Mouse (Mus musculus): Measurements from ENCODE around the gene Stip1.
"Not testable (repeated sequence)": the region's sequence is repeated elsewhere in the genome, so short reads cannot be mapped to it uniquely, and the experiment has no call there.

The Stip1 gene

GRCm38 (mm10) chr19:7014481-7015135 lies 25.2 kb downstream of the Stip1 start:
- DNase-seq (ENCODE audit: low spot score): no peak

DNA sequence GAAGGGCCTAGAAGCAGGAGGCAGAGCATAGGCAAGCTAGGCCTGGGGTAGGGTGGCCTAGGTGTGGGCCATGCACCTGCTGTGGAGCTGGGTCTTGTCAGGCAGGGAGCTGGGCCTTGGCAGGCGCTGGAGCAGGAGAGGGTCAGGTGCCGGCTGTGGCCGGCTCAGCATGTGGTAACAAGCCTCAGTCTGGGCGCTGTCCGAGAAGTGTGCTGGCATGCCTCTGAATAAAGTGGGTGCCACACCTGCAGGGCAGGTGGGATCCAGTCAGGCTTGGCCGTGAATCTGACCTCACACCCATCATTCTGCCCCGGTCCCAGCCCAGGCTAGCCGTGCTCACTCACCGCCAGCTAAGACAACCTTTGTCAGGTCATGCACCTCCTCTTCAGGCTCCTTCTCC lies 25.8 kb downstream of the Stip1 start:
- no peak for DNase-seq (ENCODE audit: low spot score)

DNA sequence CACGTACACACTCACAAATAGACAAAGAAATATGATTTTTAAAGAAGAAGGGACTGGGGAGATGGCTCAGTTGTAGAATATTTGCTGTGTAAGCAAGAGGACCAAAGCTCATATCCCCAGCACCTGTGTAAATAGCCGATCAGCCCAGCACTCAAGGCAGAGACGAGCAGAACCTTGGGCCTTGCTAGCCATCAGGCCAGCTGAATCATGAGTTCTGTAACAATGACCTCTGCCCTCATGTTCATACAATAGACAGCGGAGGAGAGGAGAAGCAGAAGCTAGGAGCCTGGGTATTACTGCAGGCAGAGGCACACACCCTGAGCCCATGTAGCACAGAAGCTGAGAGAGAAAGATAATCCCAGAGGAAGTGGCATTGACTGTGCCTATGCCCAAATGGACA lies 27.3 kb downstream of the Stip1 start:
- no peak for DNase-seq (ENCODE audit: low spot score)

GRCm38 (mm10) chr19:7006892-7007593 lies 32.7 kb downstream of the Stip1 start:
- DNase-seq (ENCODE audit: low spot score): no peak

DNA sequence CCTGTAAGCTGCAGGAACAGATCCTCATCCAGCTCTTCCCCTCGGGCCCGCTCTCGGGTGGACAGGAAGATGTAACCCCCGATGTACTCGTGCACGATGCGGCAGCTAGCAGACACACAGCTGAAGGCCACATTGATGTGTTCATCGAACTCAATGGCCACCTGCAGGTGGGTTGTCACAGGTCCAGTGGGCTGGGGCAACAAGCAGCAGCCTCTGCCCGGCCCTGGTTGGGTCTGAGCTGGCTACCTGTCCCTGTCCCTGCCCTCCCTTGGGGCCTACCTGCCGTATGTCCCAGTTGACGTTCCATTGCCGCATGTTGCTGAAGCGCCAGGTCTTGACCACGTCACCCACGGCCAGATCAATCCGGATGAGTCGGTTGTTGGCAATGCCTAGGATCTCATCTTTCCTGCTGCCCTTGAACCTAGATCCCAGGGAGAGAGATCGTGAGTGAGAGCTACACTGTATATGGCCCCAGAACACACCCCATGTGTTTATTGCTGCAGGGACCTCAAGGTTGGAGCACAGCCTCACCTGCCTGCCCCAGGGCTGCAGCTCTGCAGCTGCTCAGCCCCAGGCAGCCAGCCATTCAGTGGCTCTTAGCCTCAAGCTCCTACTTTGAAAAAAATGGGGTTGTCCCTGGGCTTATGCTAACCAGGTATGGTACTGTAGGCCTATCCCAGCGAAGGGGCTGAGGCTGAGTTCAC lies 40.3 kb downstream of the Stip1 start:
- no peak for DNase-seq (ENCODE audit: low spot score)

DNA sequence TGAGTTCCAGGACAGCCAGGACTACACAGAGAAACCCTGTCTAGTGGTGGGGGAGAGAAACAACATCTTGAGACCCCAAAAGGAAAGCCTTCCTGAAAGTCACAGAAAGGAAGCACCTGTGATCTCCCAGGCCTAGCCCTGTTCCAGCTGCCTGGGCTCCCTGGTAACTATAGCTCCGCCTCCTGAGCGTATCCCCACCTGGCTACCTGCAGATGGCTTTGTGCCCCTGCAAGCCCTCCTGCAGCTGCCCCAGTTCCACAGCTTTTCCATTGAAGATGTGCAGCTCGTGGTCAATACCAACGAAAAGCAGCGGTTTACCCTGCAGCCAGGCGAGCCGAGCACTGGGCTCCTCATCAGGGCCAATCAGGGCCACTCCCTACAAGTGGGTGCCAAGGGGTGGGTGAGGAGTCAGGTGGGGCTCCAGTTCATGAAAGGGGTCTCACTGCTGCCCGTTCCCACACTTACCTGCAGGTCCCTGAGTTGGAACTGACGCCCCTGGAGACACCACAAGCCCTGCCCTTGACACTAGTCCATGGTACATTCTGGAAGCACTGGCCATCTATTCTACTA lies 42.0 kb downstream of the Stip1 start:
- no peak for DNase-seq (ENCODE audit: low spot score)

- DNase-seq (ENCODE audit: low spot score): peak; percentile 71
Observed at GRCm38 (mm10) chr19:6996006-6996405, 43.8 kb downstream of the Stip1 start, which contains the start of the genes Nudt22 and Trpt1. TSS of gene Nudt22 (minus strand) at chr19:6996117. TSS of gene Trpt1 (plus strand) at chr19:6996131.

DNA sequence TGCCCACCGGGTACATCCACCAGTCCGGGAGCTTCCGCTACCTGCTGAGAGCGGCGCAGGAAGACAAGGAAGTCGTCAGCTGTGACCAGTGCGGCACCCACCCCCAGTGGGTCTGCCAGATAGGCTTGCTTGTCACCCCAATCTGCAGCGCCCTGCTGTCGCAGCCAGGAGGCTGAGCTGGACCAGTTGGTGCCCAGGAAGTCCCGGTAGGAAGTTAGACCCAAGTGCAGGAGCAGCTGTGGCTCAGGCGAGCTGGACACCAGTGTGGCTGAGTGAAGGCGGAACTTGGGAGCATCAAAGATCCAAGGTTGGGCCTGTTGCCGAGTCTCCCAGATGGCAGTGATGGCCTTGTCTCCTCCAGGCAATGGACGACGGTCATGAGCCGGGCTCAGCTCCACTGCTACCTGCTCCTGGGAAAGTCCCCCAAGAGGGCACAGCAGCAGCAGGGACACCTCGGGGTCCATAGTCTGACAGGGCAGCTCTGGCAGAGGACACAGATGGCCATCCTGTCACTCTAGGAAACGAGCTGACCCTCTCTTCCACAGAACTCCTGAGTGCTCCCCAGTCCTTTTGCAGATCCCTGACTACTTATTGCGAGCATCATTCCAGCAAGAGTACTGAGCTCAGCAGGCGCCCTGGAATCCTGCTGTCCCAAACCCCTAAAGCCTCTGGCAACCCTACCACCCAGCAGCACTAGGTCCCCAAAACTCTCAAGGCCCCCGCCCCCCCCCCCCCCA lies 44.3 kb downstream of the Stip1 start:
- peak; percentile 25 for DNase-seq (ENCODE audit: low spot score)

DNA sequence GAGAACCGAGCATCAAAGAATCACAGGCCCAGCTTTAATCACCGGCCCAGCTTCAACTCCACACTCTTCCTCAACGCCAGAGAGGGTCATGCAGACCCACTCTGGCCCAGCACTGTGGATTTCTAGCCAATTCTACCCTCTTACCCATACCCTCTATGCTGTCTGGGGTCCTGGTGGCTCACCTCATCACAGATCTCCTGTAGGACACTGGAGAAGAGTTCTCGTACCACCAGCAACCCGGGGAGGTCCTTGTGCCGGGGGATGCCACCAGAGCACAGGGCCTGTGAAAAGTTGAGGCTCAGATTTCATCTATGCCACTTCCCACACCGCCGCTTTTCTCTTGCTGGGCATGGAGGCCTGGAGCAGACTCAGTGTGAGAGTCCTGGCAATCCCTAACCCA lies 45.3 kb downstream of the Stip1 start:
- DNase-seq (ENCODE audit: low spot score): no peak

GRCm38 (mm10) chr19:6994002-6994401 lies 45.8 kb downstream of the Stip1 start:
- no peak for DNase-seq (ENCODE audit: low spot score)

GRCm38 (mm10) chr19:6993011-6993770 lies 46.6 kb downstream of the Stip1 start:
- DNase-seq (ENCODE audit: low spot score): no peak

DNA sequence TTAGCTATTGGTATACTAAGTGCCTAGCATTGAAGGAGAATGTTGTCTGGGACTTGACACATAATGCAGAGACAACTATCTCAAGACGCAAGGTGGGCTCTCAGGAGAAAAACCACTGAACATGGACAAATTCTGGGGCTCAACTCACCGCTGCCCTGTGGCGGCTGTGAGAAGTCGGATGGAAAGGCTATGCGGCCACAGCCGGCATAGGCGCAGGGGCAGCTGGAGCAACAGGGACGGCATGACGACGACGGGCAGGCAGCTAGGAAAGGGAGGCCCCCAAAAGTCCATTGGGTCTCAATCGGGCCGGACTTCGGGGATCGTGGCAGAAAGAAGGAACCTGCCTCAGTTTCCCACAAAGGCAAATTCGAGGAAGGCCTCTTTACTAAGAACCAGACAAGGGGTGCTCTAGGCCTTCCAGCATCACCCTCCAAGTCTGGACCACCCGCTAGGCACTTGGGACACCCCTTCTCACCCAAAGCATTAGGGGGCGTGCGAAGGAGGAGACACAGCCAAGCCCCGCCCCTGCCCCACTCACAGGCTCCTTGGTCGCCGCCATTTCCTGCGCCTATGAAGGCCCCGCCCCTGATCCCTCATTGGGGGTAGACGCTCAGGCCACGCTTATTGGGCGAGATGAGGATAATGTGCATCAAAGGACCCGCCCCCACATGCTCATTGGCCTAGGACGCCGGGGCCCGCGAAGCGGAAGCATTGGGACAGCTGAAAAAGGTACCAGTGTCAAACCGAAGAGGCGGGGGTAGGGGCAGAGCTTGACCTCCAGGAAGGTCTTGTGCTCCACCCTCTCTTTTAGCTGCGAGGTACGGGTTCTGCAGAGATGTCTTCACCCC lies 47.5 kb downstream of the Stip1 start, which contains the start of gene Dnajc4:
TSS of gene Dnajc4 (minus strand) at position 562 of the 848 bp plus-strand sequence.
- peak; percentile 92 for DNase-seq (ENCODE audit: low spot score)

GRCm38 (mm10) chr19:6991166-6991565 lies 48.6 kb downstream of the Stip1 start:
- DNase-seq (ENCODE audit: low spot score): not testable (repeated sequence)

- no peak for DNase-seq (ENCODE audit: low spot score)
Observed at GRCm38 (mm10) chr19:6990712-6991111, 49.1 kb downstream of the Stip1 start.

GRCm38 (mm10) chr19:6989251-6989650 lies 50.5 kb downstream of the Stip1 start:
- DNase-seq (ENCODE audit: low spot score): no peak

GRCm38 (mm10) chr19:6987904-6988285 lies 51.9 kb downstream of the Stip1 start:
- no peak for DNase-seq (ENCODE audit: low spot score)

DNA sequence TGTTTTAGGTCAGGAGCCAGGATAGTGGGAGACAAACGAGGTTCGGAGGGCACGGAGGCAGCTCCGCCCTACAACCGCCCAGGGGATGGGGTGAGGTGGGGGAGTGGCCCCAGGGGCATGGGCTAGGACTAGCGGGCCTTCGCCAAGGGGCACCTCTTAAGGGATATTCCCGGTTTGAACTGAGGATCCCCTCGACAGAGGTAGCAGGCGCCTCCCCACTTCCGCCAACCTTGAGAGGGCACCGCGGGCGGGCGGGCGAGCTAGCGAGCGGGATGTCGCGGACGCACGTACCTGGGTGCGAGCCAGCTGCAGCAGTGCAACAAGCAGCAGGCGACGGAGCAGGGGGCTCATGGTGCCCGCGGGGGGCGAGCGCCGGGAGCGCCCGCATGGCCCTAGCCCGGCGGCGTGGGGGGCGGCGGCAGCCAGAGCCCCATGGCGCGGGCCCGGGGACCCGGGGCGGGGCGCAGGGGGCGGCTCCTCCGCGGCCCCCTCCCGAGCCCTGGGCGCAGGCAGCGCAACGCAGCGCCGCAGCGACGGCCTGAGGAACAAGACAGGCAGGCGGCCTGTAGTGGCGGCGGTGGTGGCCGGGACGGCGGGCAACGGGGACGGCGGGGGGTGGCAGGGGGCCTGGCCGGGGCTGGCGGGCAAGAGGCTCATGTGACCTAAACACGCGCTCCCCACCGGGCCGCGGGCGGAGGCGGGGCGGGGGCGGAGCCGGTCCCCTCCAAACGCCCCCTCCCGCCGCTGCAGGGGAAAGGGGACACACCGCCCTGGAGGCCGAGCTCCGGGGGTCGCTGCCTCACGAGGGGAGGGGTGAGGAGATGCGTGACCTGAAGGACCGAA lies 52.5 kb downstream of the Stip1 start, which contains the start of gene Vegfb:
TSS of gene Vegfb (minus strand) at position 591 of the 843 bp plus-strand sequence.
- peak; percentile 41 for DNase-seq (ENCODE audit: low spot score)

DNA sequence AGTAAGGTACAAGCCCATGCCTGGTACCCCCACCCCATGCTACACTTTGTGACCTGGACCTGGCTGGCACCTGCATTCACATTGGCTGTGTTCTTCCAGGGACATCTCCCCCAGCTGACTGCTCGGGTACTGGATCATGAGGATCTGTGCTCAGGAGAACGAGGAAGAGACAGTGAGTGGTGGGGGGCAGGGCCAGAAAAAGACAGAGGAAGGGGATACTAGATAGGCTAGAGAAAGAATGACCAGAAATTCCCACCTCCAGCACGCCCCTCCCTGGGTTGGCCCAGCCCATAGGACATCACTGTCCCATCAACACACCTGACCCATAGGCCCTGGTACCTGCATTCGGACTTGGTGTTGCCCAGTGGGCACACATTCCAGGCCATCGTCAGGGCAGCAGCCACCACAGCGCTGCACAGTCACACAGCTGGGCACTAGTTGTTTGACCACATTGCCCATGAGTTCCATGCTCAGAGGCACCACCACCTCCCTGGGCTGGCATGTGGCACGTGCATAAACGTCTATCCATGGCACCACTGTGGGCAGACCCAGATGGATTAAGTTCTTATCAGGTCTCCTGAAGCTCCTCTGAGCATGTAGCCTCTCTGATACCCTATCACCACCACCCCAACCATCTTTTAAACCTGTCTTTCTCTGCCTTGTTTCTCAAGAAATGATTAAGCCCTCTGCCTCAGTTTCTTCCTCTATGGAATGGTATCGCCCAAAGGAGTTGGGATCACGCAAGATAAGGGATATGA lies 53.6 kb downstream of the Stip1 start:
- no peak for DNase-seq (ENCODE audit: low spot score)
